Mouse (Mus musculus) gastrocnemius, postnatal 14 days (tissue): ENCODE data around the gene Smok3b. TPM values are rescaled to one million over a fixed set of nuclear protein-coding genes. Genes with fewer than 3 reads are reported as not detected.
A peak's percentile ranks its signal among the peaks of the same experiment; 100 is the strongest.

ENCODE experiments used
- DNase-seq: peaks from one replicate; pipeline ENCODE4 v3.0.0; 2021; ENCODE audit warnings: mixed read lengths
- intact Hi-C: fragments of 180-260 bp; cut with DNase I; formaldehyde crosslinking; loops from one replicate; pipeline ENCODE4 v1.15.1; 2025; ENCODE audit warnings: low total_unique reads
- total RNA-seq, 2 experiments: library from RNA; stranded (reverse); gene quantifications; 2 replicates each; pipeline ENCODE4 v1.2.3; 2021

Gene Smok3b
- total RNA-seq, 2 experiments from 2014 or later: not detected

DNA sequence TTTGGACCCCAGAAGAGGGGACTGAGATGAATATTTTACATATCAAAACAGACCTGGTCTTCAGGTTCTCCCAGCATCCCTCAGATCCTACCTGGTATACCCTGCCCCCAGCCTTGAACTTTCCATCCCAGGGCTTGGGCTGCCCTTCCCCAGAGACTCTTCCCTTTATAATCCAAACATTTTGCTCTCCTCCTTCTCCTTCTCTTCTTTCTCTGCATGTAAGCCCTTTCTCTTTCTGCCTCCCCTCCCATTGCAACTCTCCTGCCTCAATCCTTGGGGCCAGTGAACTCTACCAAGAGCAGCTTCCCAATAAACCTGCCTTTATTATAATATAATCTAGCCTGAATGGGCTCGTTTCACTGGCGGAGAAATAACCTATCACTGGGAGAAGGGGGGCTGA, 62.7 kb downstream of the Smok3b start:
- DNase-seq: no peak
- intact Hi-C loops: no loop called here

DNA sequence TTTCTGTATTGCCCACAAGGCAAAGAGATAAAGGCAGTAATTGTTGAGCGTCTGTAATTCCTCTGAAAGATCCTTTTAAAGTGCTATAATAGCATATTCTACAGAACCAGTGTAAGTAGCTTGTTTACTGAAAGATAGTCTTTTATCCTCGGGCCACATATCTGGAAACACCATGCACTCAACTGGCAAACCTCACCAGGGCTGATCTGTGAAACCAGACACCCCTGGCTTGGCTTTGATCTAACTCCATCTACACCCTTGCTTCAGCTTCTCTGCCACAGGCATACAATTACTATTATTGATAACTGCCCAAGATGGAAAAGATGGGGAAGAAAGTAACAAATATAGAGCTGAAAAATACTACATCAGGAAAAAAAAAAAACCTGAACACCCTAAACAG, 63.3 kb downstream of the Smok3b start:
- DNase-seq: no peak
- intact Hi-C loops: no loop called here

- intact Hi-C loops: no loop called here
- peak; percentile 75 for DNase-seq
These were observed 63.8 kb downstream of the Smok3b start, which contains the start of gene Zkscan1 for GRCm38 (mm10) chr5:138084996-138085395. Zkscan1 (plus strand) TSS chr5:138085084.

GRCm38 (mm10) chr5:138085421-138085911, 64.2 kb downstream of the Smok3b start:
- DNase-seq: no peak
- intact Hi-C loops: no loop called here

DNA sequence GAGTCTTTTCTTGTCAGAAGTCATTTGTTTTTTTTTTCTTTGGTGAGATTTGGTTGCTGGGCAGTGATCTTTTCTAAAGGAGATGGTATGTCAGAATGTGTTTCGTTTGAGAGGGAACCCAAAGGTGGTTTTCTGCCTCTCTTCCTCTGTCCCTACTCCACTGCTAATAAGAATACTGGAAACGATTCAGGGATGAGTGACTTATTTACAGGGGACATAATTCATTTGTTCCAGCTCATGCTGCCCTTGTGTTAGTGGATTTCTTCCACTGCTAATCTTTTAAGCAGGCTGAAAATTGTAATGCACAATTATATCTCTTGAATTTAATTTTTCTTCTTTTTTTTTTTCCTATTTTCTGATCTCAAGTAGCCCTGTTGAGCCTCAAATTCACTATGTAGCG, 65.6 kb downstream of the Smok3b start:
- intact Hi-C loops: no loop called here
- DNase-seq: no peak

- intact Hi-C loops: no loop called here
- no peak for DNase-seq
These were observed 67.1 kb downstream of the Smok3b start for GRCm38 (mm10) chr5:138088366-138088765.

DNA sequence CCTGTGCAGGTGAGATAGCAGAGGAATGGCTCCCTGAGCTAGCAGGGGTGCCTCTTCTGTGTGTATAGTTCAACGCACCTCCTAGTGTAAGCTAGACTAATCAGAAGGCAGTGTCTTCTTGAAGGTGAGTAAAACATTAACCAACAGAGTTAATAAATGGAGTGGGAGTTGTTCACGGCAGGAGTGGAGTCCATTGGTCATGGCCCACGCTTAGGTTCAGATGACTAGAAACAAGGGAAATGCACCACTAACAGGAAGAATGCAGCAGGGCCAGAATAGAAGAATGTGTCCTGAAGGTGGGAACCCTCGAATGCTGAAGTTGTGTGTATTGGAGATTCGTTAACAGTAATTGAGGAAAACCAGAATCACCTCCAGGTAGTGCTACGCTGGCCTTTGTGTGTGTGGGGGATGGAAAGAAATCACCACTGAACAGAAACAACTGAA, 67.9 kb downstream of the Smok3b start:
- intact Hi-C loops: no loop called here
- DNase-seq: no peak

DNA sequence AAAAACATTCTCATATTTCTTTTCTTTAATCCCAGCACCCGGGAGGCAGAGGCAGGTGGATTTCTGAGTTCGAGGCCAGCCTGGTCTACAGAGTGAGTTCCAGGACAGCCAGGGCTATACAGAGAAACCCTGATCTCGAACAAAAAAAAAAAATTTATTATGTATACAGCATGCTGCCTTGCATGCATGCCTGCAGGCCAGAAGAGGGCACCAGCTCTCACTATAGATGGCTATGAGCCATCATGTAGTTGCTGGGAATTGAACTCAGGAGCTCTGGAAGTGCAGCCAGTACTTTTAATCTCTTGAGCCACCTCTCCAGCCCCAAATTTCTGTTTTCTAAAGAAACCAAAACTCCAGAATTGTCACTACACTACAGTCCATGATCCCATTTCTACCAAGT, 69.0 kb downstream of the Smok3b start:
- intact Hi-C loops: no loop called here
- DNase-seq: no peak

DNA sequence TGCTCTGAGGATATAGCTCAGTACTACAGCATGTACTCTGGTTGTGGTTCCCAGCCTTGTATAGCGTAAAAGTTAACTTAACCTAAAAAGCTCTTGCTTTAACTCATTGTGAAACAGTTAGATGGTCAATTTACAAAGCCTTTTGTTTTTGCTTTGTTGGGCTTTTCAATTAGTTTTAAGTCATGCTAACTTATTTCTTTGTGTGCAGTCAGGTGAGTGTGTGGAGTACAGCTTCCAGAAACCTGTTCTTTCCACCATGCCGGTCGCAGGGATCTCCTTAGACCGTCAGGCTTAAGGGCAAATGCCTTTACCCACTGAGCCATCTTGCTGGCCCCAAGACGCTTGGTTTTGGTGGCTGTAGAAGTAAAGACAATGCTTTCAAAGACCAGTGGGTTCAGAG, 69.5 kb downstream of the Smok3b start:
- DNase-seq: no peak
- intact Hi-C loops: no loop called here

DNA sequence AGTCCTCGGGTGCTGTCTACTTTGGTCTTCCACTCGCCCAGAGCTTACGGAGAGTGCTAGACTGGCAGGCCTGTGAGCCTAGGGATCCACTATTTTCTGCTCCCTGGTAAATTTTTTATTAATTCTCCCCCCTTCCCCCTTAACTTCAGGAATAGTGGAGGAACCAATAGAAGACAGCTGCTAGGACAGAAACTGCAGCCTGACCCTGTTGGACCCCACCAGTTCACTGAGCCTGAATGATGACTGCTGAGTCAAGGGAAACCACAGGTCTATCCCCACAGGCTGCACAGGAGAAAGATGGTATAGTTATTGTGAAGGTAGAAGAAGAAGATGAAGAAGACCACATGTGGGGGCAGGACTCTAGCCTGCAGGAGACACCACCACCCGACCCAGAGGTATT, 71.5 kb downstream of the Smok3b start:
- intact Hi-C loops: no loop called here
- DNase-seq: no peak

GRCm38 (mm10) chr5:138094474-138094873, 73.2 kb downstream of the Smok3b start:
- intact Hi-C loops: no loop called here
- DNase-seq: no peak

Other genes with a start within 250 kb of the Smok3b start
- gene Ppp1r35, start 242.6 kb upstream of the Smok3b start, total RNA-seq: 1 to 10 TPM; 6.8 to 7.2 TPM
- 10 to 100 TPM; 20.7 to 21.1 TPM for gene Mepce, start 233.8 kb upstream of the Smok3b start, total RNA-seq
- 1 to 10 TPM in 1 of 2 experiments, under 1 TPM in 1; 0.84 to 1.7 TPM for gene Zcwpw1, start 233.6 kb upstream of the Smok3b start, total RNA-seq
- gene Pilra, start 185.1 kb upstream of the Smok3b start, total RNA-seq: under 1 TPM; 0.27 to 0.33 TPM
- gene Pilrb1, start 163.3 kb upstream of the Smok3b start, total RNA-seq: not detected
- gene Pilrb2, start 149.6 kb upstream of the Smok3b start, total RNA-seq: under 1 TPM in 1 of 2 experiments, not detected in 1; 0.53 TPM
- gene Cyp3a13, start 99.8 kb upstream of the Smok3b start, total RNA-seq: not detected
- gene Gjc3, start 58.3 kb upstream of the Smok3b start, total RNA-seq: 1 to 10 TPM; 3.0 to 6.7 TPM
- not detected for gene Azgp1, start 39.9 kb upstream of the Smok3b start, total RNA-seq
- not detected for gene Smok3a, start 168 bp upstream of the Smok3b start, total RNA-seq
- not detected for gene Smok3c, start 31.8 kb downstream of the Smok3b start, total RNA-seq
- 10 to 100 TPM; 10.8 to 11.2 TPM for gene Zkscan1, start 63.7 kb downstream of the Smok3b start, total RNA-seq
- gene Zscan21, start 95.5 kb downstream of the Smok3b start, total RNA-seq: 10 to 100 TPM; 10.3 to 10.6 TPM
- gene Zfp113, start 134.3 kb downstream of the Smok3b start, total RNA-seq: 1 to 10 TPM; 5.3 to 6.0 TPM
- gene Cops6, start 139.6 kb downstream of the Smok3b start, total RNA-seq: 100 to 1,000 TPM; 107 to 110 TPM
- gene Ap4m1, start 150.6 kb downstream of the Smok3b start, total RNA-seq: 10 to 100 TPM in 1 of 2 experiments, 1 to 10 TPM in 1; 7.6 to 10.1 TPM
- gene Mcm7, start 151.0 kb downstream of the Smok3b start, total RNA-seq: 10 to 100 TPM; 10.7 to 11.8 TPM
- 10 to 100 TPM; 20.8 to 24.8 TPM for gene Taf6, start 166.0 kb downstream of the Smok3b start, total RNA-seq
- 1 to 10 TPM; 6.4 to 7.2 TPM for gene Cnpy4, start 166.1 kb downstream of the Smok3b start, total RNA-seq
- gene Mblac1, start 172.9 kb downstream of the Smok3b start, total RNA-seq: 1 to 10 TPM; 2.6 to 2.9 TPM
- gene Nxpe5, start 204.5 kb downstream of the Smok3b start, total RNA-seq: under 1 TPM; 0.58 to 0.98 TPM
- gene Lamtor4, start 234.1 kb downstream of the Smok3b start, total RNA-seq: 10 to 100 TPM; 52.6 to 60.5 TPM
- 1 to 10 TPM; 3.4 to 4.6 TPM for gene BC037034, start 242.6 kb downstream of the Smok3b start, total RNA-seq